Mouse (Mus musculus): ENCODE measurements at regions not wholly inside any gene's neighbourhood (a gene's known extent, or its start where the extent isn't known, plus 50 kb on each side); places are given as distances from the start of the nearest gene placed in this dataset.
A peak's percentile ranks its signal among the peaks of the same experiment; 100 is the strongest.

DNA sequence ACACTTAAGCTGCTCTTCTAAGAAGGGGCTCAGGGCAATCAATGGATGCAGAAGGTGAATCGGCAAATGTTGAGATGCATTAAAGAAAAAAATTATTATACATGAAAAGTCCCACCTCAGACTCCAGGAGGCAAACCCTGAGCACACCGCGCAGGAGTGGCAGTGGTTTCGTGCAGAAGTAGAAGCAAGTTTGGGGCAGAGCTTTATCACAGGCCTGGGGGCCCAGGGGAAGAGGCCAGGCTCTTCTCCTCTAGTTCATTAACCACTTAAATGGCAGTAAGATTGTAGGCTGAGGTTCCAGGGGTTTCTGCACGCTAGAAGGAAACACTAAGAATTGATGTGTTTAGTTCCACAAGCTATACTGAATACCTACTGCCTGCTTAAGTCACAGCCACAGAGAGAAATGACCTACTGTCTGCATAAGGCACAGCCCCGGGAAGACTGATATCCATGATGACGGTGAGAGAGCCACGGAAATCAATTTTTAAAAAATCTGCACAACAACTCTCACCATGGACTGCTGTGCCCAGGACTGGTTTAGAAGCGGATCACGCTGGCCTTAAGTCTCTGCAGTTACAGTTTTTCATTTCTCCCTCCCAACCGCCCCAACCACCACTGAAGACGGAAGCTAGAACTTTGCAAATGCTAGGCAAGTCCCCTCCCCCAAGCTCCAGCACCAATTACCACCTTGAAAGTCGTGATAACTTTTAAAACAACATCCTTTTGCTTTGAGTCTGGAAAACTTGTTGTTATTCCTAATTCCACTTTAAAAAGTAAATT lies 132.2 kb upstream of the Lef1 start:
- no peak for DNase-seq

- DNase-seq, result no peak
These were observed 134.1 kb upstream of the Lef1 start for GRCm38 (mm10) chr3:130976206-130976605.

DNA sequence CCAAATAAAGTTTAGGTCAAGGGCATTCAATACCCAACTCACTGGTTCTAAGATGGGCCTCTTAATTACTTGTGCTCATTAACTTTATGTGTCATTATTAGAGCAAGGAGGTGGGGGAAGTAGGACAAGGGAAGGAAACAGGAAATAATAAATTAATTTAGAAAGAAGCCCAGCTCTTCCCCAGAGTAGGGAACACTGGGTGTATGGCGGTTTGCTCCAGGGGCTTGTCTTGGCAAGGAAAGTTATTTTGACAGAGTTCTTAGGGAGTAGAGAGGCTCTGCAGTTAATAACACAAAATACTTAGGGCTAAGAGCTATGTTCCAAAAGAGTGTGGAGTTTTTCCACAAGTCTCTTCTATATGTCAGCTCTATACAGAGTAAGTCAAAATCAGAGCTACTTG lies 135.0 kb upstream of the Lef1 start:
- no peak for DNase-seq

DNA sequence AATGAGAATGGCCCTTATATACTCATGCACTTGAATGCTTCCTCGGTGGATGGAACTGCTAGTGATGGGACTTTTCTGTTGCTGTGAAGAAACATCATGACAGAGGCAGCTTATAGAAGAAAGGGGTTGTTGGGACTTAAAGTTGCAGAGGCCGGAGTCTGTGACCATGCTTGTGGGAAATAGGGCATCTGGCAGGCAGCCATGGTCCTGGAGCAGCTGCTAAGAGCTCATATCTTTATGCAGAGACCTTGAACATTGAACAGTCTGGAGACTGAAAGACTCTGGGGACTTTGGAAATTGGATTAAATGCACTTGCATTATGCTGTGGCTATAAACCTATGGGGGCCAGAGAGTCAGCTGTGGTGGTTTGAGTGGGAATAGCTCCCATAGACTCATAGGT lies 138.1 kb upstream of the Lef1 start:
- no peak for DNase-seq

DNA sequence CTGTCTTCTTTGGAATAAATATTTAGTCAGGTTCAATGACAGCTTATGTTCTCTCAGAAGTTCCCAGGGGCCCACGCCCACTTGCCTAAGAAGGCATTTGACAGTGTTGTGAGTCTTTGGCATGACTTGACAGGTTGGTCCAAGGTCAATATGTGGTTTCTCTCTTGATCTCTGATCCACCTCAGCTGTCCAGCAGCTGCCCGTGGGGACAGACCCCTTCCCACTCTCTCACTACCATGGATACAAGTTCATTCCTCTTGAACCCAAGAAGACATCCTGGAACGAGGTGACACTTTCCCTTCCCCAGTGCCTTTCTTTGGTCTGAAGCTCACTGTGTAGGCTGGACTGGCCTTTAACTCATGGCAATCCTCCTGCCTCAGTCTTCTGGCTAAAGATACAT lies 145.0 kb upstream of the Lef1 start:
- DNase-seq, result no peak

- DNase-seq, result no peak
These were observed 146.2 kb upstream of the Lef1 start for GRCm38 (mm10) chr3:130964088-130964487.

DNA sequence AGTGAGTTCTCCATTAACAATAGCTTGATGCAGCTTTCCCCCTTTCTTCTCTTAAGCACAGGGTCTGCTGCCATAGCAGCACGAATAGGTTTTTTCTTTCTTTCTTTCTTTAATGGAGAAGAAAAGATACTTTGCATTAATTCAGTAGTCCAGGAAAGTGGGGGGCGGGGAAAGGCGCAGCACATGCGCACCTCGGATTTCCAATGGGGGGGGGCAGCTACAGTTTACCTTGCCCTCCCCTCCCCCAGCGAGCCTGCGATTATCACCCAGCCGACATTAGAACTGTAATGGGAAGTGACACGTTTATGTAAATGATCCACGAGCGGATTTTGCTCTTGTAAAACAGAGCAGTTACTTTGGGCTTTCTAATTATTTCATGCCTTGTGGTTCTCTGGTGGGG lies 146.6 kb upstream of the Lef1 start:
- peak; percentile 5 for DNase-seq

GRCm38 (mm10) chr3:130962701-130963472 lies 147.4 kb upstream of the Lef1 start:
- no peak for DNase-seq

DNA sequence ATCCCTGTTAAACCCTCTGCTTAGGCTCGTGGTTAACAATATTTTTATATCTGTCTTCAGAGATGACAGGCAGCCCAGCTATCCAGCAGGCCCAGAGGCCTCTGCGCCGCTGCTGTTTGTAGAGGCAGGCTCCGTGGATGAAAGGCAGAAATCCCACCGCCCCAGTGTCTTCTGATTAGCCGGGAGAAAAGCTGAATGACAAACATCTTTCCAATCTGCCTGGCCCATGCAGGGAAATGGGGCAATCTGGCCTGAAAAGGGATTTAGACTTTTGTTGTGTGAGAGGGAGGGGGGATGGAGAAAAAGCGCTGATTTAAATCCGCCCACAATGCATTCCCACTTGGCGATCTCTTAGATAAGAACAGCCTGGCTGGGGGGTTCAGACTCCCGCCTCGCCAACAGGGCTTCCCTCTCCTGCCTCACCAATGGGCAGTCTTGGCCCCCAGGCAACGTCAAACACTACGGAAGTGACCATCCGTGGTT lies 148.1 kb upstream of the Lef1 start:
- no peak for DNase-seq

DNA sequence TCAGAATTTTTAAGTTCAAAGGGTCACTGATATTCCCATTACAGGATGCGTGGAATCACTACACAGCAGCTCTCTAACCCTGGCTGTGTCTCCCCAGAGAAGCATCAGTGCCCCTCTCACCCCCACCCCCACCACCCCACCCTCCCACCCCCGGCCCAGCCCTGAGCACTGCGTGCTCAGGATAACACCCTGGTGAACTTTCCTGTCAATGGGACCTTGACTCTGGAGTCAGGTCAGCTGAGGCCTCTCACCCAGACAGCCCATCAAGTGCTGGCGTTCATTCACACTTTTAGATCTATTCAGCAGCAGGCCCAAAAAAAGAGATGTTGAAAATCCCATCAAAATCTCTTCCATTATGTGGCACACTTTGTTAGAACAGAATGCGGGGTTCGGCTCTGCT lies 148.6 kb upstream of the Lef1 start:
- no peak for DNase-seq

DNA sequence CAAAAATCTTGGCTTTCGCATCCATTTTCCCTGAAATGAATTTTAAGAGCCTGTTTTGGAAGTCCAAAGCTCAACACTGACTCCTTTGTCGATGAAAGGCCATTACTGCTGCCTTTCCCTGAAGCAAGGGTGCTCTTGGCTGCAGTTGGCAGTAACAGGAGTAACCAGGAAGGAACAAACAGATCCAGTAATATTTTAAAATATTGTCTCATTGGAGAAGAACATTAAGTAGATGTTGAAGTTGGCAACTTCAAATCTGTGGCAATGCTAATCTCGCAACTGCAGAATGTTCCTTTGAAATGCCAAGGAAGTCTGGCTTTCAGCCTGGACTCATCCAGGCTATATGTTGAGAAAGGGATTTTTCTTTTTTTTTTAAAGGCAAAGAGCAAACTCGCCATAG lies 154.3 kb upstream of the Lef1 start:
- no peak for DNase-seq

DNA sequence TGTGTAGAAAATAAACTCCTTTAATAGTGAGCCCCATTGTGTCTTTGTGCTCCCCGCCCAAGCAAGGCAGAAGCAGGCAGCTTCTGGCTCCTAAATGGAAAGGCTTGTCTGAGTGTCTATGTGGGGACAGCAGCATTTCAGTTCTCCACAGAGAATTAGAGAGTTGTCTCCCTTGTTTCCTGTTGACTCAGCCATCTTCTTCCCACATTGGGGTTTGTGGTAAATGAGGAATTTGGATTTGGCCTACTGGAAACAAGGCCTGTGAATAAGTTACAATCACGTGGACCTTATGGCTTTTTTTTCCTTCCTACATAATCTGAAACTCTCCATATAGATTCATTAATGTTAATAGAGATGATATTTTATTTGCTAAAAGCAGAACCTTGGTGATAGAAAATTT lies 158.9 kb upstream of the Lef1 start:
- DNase-seq, result no peak

GRCm38 (mm10) chr3:130950872-130951271 lies 159.4 kb upstream of the Lef1 start:
- no peak for DNase-seq

DNA sequence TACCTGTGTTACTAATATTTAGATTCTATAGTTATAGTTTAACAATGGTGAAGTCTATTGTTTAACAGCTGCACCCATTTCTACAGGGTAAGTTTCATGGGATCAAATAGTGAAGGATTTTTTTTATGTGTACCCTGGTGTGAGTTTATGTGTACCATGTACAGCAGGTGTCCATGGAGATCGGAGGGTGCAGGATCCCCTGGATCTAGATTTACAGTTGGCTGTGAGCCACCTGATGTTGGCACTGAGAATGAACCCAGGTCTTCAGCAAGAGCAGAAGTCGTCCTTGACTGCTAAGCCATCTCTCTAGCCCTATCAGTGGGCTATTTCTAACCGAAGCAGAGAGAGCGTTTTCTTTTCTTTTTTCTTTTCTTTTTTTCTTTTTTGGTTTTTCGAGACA lies 162.4 kb upstream of the Lef1 start:
- no peak for DNase-seq

DNA sequence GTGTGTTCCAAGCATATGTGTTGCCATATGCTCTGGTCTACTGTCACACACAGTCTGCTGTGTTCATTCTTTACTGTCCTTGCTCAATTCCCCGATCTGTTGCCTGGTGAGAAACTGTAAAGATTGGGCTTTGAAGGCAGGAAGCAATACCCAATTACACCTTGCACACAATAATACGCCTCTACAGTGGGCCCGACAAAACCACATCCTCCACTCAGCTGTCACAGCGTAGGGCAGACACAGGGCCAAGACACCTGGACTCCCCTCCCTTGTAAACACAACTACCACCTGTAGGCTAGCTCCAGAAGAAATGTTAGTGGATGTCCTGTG lies 163.0 kb upstream of the Lef1 start:
- DNase-seq, result no peak

- DNase-seq, result no peak
These were observed 163.5 kb upstream of the Lef1 start for GRCm38 (mm10) chr3:130946576-130947276.

DNA sequence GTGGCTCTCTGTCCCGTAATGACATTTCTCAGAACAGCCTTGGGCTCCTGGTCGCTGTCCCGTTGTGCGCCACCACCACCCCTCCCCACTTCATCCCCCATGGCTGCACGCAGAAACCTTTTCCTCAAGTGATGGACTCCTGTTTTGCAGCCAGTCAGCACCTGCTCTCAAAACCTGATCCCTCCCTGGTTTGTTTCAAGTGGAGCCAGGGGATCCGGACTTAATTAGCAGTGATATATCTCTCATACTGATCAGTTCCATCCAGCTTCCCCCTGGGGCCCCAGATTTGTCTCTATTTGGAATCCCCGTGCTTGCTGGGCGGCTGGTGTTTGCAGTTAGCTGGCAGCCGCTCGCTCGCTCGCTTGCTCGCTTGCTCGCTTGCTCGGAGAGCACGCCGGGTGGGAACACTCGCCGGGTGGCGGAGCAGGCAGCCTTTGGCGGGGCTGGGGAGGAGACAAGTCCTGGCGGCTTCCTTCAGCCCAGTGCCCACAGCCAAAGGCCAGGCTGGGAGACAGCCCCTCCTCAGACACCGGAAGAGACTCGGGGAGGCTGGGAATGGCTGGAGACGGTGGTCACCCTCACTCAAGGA lies 164.3 kb upstream of the Lef1 start:
- DNase-seq, result peak; percentile 10

GRCm38 (mm10) chr3:130945396-130945795 lies 164.9 kb upstream of the Lef1 start:
- DNase-seq, result no peak

DNA sequence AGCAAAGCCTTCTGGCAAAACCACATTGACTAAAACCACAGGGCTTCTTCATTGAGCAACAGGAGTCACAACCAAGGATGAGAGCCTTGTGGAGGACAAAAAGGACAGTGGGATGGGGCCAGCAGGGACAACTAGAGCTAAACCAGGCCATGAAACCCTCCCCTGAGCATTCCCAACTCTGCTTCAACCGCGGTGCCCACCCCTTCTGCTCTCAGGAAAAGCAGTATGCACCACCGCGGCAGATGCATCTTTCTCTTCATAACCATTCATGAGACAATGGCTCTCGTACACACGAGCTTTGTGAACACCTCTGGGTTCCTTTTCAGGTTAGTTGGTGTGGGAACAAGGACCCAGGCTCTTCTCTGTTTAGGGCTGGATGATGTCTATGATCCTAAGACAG lies 166.0 kb upstream of the Lef1 start:
- no peak for DNase-seq

DNA sequence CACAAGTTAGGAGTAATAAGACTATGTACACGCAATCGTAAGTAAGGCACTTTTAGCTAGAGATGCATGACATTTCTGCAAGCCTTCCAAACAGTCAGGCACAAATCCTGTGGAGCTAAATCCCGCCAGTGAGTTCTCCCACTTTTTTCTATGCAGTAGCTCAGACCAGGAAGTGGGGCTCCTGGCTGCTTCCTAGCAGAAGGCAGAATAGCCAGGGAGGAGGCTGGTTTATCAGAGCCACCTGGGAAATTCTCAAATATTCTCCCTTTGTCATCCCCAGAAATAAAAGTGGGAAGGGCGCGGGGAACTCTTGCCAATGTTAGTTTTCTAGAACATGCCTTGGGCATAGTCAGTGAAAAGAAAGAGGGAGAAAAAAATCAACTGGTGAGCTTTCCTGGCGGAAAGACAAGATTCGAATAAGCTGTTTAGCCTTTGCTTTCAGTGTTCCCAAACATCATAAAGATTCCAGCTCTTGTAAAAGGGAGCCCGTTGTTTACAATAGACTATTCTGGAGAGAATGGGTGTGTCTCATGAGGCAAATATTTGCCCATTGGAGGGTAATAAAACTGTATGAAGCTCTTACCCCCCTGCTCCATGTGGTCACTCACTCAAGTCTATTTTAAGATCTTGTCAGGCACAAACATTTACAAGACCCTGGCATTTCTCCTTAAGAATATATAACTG lies 167.2 kb upstream of the Lef1 start:
- no peak for DNase-seq

GRCm38 (mm10) chr3:130940302-130940867 lies 169.9 kb upstream of the Lef1 start:
- no peak for DNase-seq

DNA sequence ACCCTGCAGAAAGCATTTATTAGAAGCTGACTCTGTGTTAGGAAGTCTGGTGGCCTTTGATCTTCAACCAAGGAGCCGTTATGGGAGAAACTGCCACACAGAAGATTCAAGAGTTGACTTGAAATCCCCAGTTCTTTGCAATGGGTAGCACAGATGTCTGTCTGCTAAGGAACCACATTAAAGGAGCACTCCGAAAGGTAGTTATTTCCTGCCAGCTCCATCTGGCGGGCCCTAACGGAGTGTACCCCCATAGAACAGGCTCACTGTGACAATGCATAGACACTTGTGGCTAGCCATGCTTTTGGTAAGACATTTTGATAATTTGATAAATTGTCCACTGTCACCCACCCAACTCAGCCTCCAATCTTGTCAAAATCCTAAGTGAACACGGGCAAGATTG lies 173.3 kb upstream of the Lef1 start:
- no peak for DNase-seq

DNA sequence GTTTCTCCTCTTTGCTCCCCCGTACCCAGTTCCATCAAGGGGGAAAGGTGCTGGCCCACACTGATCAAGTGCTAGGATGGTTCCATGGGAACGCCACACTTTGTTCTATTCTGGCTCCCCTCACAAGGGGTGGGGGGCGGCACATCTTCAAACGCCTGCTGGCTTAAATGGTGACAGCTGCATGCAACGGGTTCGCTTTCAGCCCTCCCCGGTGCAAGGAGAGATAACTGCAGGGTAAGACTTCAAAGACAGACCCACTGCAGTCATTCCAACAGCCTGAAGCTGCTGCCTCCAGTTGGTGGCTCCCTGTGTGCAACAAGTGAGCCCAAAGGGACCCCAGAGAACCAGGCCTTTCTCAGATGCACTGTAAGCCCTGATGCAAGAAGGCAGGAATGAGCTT lies 173.9 kb upstream of the Lef1 start:
- no peak for DNase-seq

Data from cerebellum, adult 8-10 months (tissue).